In genomic region chr6:59483587-59483986, GRCm38 (mm10) we compare ENCODE assay signal across 9 mouse cellular contexts. TPM values are rescaled to one million over a fixed set of nuclear protein-coding genes. Genes with fewer than 3 reads are reported as not detected.
A peak's percentile ranks its signal among the peaks of the same experiment; 100 is the strongest.
DNase-seq lines count a peak whose midpoint lies in the region; ATAC-seq and TF ChIP-seq lines count a peak whose summit lies in the region.
"Had no signal": no experiment of that assay in that cellular context is flagged by ENCODE, and none has a peak within 500 bp of the region (broad histone marks: within the 10 kb centered on the region; RNA-seq: fewer than 3 reads in every experiment).

No protein-coding gene starts in this region.

- H3K9me3 ChIP-seq in limb, embryonic 11.5 days (ENCODE audit: control insufficient read depth, low read length): no peaks in the 10 kb centered on the region
- H3K9me3 ChIP-seq: embryonic facial prominence, embryonic 15.5 days had no signal

- no peak overlapping the region for H3K27ac ChIP-seq in kidney, adult 2 months (ENCODE audit: insufficient read depth, low read depth, low read length)
- no peak overlapping the region for H3K27ac ChIP-seq in limb, embryonic 11.5 days (replicated peaks; ENCODE audit: low read depth, low read length)
- H3K27ac ChIP-seq: embryonic facial prominence, embryonic 15.5 days had no signal

- no peaks in the 10 kb centered on the region for H3K4me1 ChIP-seq in kidney, adult 2 months (ENCODE audit: control insufficient read depth, insufficient read depth, low read length)
- no peaks in the 10 kb centered on the region for H3K4me1 ChIP-seq in limb, embryonic 11.5 days (ENCODE audit: control insufficient read depth, insufficient read depth, low read length)
- H3K4me1 ChIP-seq: embryonic facial prominence, embryonic 15.5 days had no signal

- DNase-seq in urinary bladder, postnatal 25 days (ENCODE audit: low spot score): peak; percentile 32
- no peak for DNase-seq in urinary bladder, adult 2 months (ENCODE audit: low spot score)
- peak; percentile 71 to 73 for DNase-seq in cerebellum, adult 18-20 months
- peak; percentile 29 for DNase-seq in forelimb bud, embryonic 11.5 days (ENCODE audit: low read depth, low spot score)
- peak; percentile 49 for DNase-seq in kidney, adult 2 months
- peak; percentile 45 for DNase-seq in limb, embryonic 11.5 days (ENCODE audit: low spot score)
- DNase-seq in retina, embryonic 14.5 days (ENCODE audit: low spot score): peak; percentile 75
- no peak for DNase-seq in c-Kit-positive CD71-positive TER-119-positive erythroid progenitor cells, embryonic 14.5 days (ENCODE audit: low spot score)

- peak; percentile 69 for TF ChIP-seq CTCF in kidney, adult 2 months (conservative IDR thresholded peaks at IDR 0.05; ENCODE audit: insufficient read depth, insufficient read length, low read depth, low read length)

- H3K9ac ChIP-seq in limb, embryonic 11.5 days (ENCODE audit: low read length): no peak overlapping the region
- H3K9ac ChIP-seq: embryonic facial prominence, embryonic 15.5 days had no signal

- H3K4me2 ChIP-seq in limb, embryonic 11.5 days (ENCODE audit: low read depth, severe bottlenecking): no peak overlapping the region
- H3K4me2 ChIP-seq: embryonic facial prominence, embryonic 15.5 days had no signal

- 8% methylated on average over 3 of the region's 3 CpGs for WGBS in kidney, adult 2 months
- WGBS in limb, embryonic 11.5 days: 21% methylated on average over 3 of the region's 3 CpGs

- H3K27me3 ChIP-seq in kidney, adult 2 months (replicated peaks; ENCODE audit: control insufficient read depth, insufficient read depth, low read length): no peaks in the 10 kb centered on the region
- H3K27me3 ChIP-seq in limb, embryonic 11.5 days (ENCODE audit: control insufficient read depth, insufficient read depth, low read length): no peaks in the 10 kb centered on the region
- H3K27me3 ChIP-seq: embryonic facial prominence, embryonic 15.5 days had no signal

- ATAC-seq in limb, embryonic 11.5 days (ENCODE audit: insufficient number of reproducible peaks, low FRiP score, low TSS enrichment, low read depth): no peak

- H3K4me3 ChIP-seq in kidney, adult 2 months (ENCODE audit: insufficient read depth, low read depth, low read length): no peak overlapping the region
- no peak overlapping the region for H3K4me3 ChIP-seq in limb, embryonic 11.5 days (ENCODE audit: low read depth, low read length)
- H3K4me3 ChIP-seq: embryonic facial prominence, embryonic 15.5 days had no signal

- TF ChIP-seq POLR2A in kidney, adult 2 months (IDR thresholded peaks at IDR 0.05; ENCODE audit: low read depth, low read length): no peak

- H3K36me3 ChIP-seq in kidney, adult 2 months (ENCODE audit: control insufficient read depth, insufficient read depth, low read length): no peaks in the 10 kb centered on the region
- no peaks in the 10 kb centered on the region for H3K36me3 ChIP-seq in limb, embryonic 11.5 days (ENCODE audit: control insufficient read depth, insufficient read depth, low read length)
- H3K36me3 ChIP-seq: embryonic facial prominence, embryonic 15.5 days had no signal

RNA-seq across cellular contexts. Expression of gene Gprin3, which starts 57.5 kb away (rescaled TPM):
- polyA plus RNA-seq in urinary bladder, adult 2 months (2012; rRNA removed): 0.22 and 0.28 TPM in 2 replicates
- polyA plus RNA-seq in kidney, adult 2 months (2012; rRNA removed): 0.72 TPM in 2 replicates
- 0.27 and 0.40 TPM in 2 replicates for polyA plus RNA-seq in limb, embryonic 11.5 days (2014; fragmentation: Nextera tagmentation; extraction: Ambion mirVana)

Comparison
In these comparisons a context has a peak if more than half of its experiments do, and no peak if none do; other contexts are left out.
1. DNase-seq: peak in urinary bladder, postnatal 25 days (single experiment), cerebellum, adult 18-20 months (2 of 2), forelimb bud, embryonic 11.5 days (single experiment), kidney, adult 2 months (single experiment), limb, embryonic 11.5 days (single experiment) and retina, embryonic 14.5 days (single experiment); none in urinary bladder, adult 2 months (single experiment) and c-Kit-positive CD71-positive TER-119-positive erythroid progenitor cells, embryonic 14.5 days (single experiment).